Mouse (Mus musculus): ENCODE measurements around the gene Prox2. TPM values are rescaled to one million over a fixed set of nuclear protein-coding genes. Genes with fewer than 3 reads are reported as not detected.

Prox2 gene
- polyA plus RNA-seq, 1 experiment from 2014 or later: 2.0 TPM

- WGBS: 86% methylated on average over 8 of the region's 8 CpGs
- Histone ChIP-seq H3K4me3 (no peak overlapping the region), H3K36me3 (no peaks in the 10 kb centered on the region), H3K9ac (no peak overlapping the region), H3K4me1 (replicated peaks) (peaks cover 23% of the 10 kb centered on the region), H3K4me2 (no peak overlapping the region), H3K27me3 (no peaks in the 10 kb centered on the region), H3K9me3 (no peaks in the 10 kb centered on the region), H3K27ac (no peak overlapping the region)
- no peak for ATAC-seq (ENCODE audit: low FRiP score)
Measured at GRCm38 (mm10) chr12:85104789-85105188, 5.8 kb downstream of the Prox2 start.

- H3K9me3 ChIP-seq: no peaks in the 10 kb centered on the region
- H3K4me3 ChIP-seq: no peak overlapping the region
- no peaks in the 10 kb centered on the region for H3K36me3 ChIP-seq
- no peak overlapping the region for H3K4me2 ChIP-seq
- no peak for ATAC-seq (ENCODE audit: low FRiP score)
- peaks cover 17% of the 10 kb centered on the region; the same call in 1 of the 2 replicates for H3K4me1 ChIP-seq (replicated peaks)
- no peaks in the 10 kb centered on the region for H3K27me3 ChIP-seq
- H3K27ac ChIP-seq: no peak overlapping the region
- H3K9ac ChIP-seq: no peak overlapping the region
- WGBS: 81% methylated on average over 8 of the region's 8 CpGs
Measured at GRCm38 (mm10) chr12:85103096-85103495, 7.5 kb downstream of the Prox2 start.

GRCm38 (mm10) chr12:85101521-85102106 is 8.9 kb downstream of the Prox2 start:
- no peaks in the 10 kb centered on the region for H3K27me3 ChIP-seq
- no peak overlapping the region for H3K27ac ChIP-seq
- WGBS: 79% methylated on average over 5 of the region's 5 CpGs
- H3K4me2 ChIP-seq: no peak overlapping the region
- no peaks in the 10 kb centered on the region for H3K9me3 ChIP-seq
- ATAC-seq (ENCODE audit: low FRiP score): no peak
- H3K9ac ChIP-seq: no peak overlapping the region
- H3K36me3 ChIP-seq: no peaks in the 10 kb centered on the region
- peaks cover 16% of the 10 kb centered on the region; the same call in 1 of the 2 replicates for H3K4me1 ChIP-seq (replicated peaks)
- H3K4me3 ChIP-seq: no peak overlapping the region

GRCm38 (mm10) chr12:85101001-85101400 is 9.6 kb downstream of the Prox2 start:
- no peak overlapping the region for H3K4me3 ChIP-seq
- H3K4me1 ChIP-seq (replicated peaks): peaks cover 11% of the 10 kb centered on the region; the same call in 1 of the 2 replicates
- no peak overlapping the region for H3K4me2 ChIP-seq
- no peaks in the 10 kb centered on the region for H3K27me3 ChIP-seq
- H3K9ac ChIP-seq: 0 out of 2 replicates have a peak overlapping the region, but pooled peaks have one; percentile 16
- ATAC-seq (ENCODE audit: low FRiP score): no peak
- no peak overlapping the region; the same call in 1 of the 2 replicates for H3K27ac ChIP-seq
- no peaks in the 10 kb centered on the region for H3K36me3 ChIP-seq
- no peaks in the 10 kb centered on the region for H3K9me3 ChIP-seq
- 61% methylated on average over 14 of the region's 14 CpGs for WGBS

- Histone ChIP-seq H3K4me3 (no peak overlapping the region), H3K27ac (no peak overlapping the region), H3K4me1 (replicated peaks) (peaks cover 16% of the 10 kb centered on the region), H3K36me3 (no peaks in the 10 kb centered on the region), H3K9ac (no peak overlapping the region), H3K27me3 (no peaks in the 10 kb centered on the region), H3K4me2 (no peak overlapping the region), H3K9me3 (no peaks in the 10 kb centered on the region)
- 89% methylated on average over 7 of the region's 7 CpGs for WGBS
- no peak for ATAC-seq (ENCODE audit: low FRiP score)
Measured at GRCm38 (mm10) chr12:85095859-85096258, 14.7 kb downstream of the Prox2 start.

GRCm38 (mm10) chr12:85095146-85095545 is 15.4 kb downstream of the Prox2 start:
- WGBS: 86% methylated on average over 11 of the region's 11 CpGs
- Histone ChIP-seq H3K4me3 (no peak overlapping the region), H3K9me3 (no peaks in the 10 kb centered on the region), H3K4me1 (replicated peaks) (peaks cover 12% of the 10 kb centered on the region), H3K36me3 (0 out of 2 replicates have a peak, but pooled peaks cover 3% of the 10 kb centered on the region), H3K27ac (no peak overlapping the region), H3K27me3 (no peaks in the 10 kb centered on the region), H3K4me2 (no peak overlapping the region), H3K9ac (no peak overlapping the region)
- no peak for ATAC-seq (ENCODE audit: low FRiP score)

- H3K27me3 ChIP-seq: no peaks in the 10 kb centered on the region
- no peak overlapping the region for H3K9ac ChIP-seq
- H3K27ac ChIP-seq: peak overlapping the region; percentile 48; the same call in 1 of the 2 replicates
- 72% methylated on average over 10 of the region's 10 CpGs for WGBS
- H3K4me3 ChIP-seq: no peak overlapping the region
- H3K36me3 ChIP-seq: peaks cover 5% of the 10 kb centered on the region; the same call in 1 of the 2 replicates
- H3K4me1 ChIP-seq (replicated peaks): peaks cover 12% of the 10 kb centered on the region
- no peak; the same call in 1 of the 2 replicates for ATAC-seq (ENCODE audit: low FRiP score)
- no peaks in the 10 kb centered on the region for H3K9me3 ChIP-seq
- H3K4me2 ChIP-seq: no peak overlapping the region
Measured at GRCm38 (mm10) chr12:85094706-85095105, 15.9 kb downstream of the Prox2 start.

- WGBS: 37% methylated on average over 14 of the region's 14 CpGs
Measured at GRCm38 (mm10) chr12:85094010-85094409, 16.5 kb downstream of the Prox2 start.

GRCm38 (mm10) chr12:85092214-85092613 is 18.3 kb downstream of the Prox2 start:
- no peaks in the 10 kb centered on the region for H3K27me3 ChIP-seq
- no peak overlapping the region for H3K4me3 ChIP-seq
- no peak overlapping the region for H3K27ac ChIP-seq
- H3K9ac ChIP-seq: no peak overlapping the region
- peaks cover 12% of the 10 kb centered on the region for H3K4me1 ChIP-seq (replicated peaks)
- no peak overlapping the region for H3K4me2 ChIP-seq
- H3K9me3 ChIP-seq: no peaks in the 10 kb centered on the region
- H3K36me3 ChIP-seq: peaks cover 30% of the 10 kb centered on the region
- no peak for ATAC-seq (ENCODE audit: low FRiP score)
- 10% methylated on average over 3 of the region's 3 CpGs for WGBS

More at GRCm38 (mm10) chr12:85094010-85094409, 16.5 kb downstream of the Prox2 start:
- Histone ChIP-seq H3K4me3 (no peak overlapping the region), H3K9ac (no peak overlapping the region), H3K27me3 (no peaks in the 10 kb centered on the region), H3K36me3 (peaks cover 12% of the 10 kb centered on the region), H3K4me2 (no peak overlapping the region), H3K27ac (peak overlapping the region; percentile 48; the same call in 1 of the 2 replicates), H3K4me1 (replicated peaks) (peaks cover 12% of the 10 kb centered on the region), H3K9me3 (no peaks in the 10 kb centered on the region)
- no peak for ATAC-seq (ENCODE audit: low FRiP score)

GRCm38 (mm10) chr12:85091190-85091589 is 19.4 kb downstream of the Prox2 start:
- Histone ChIP-seq H3K9me3 (no peaks in the 10 kb centered on the region), H3K9ac (no peak overlapping the region), H3K27me3 (no peaks in the 10 kb centered on the region), H3K36me3 (peaks cover 35% of the 10 kb centered on the region), H3K4me1 (replicated peaks) (peaks cover 12% of the 10 kb centered on the region), H3K4me2 (no peak overlapping the region), H3K4me3 (no peak overlapping the region), H3K27ac (no peak overlapping the region)
- WGBS: 94% methylated on average over 3 of the region's 3 CpGs
- no peak for ATAC-seq (ENCODE audit: low FRiP score)

- Histone ChIP-seq H3K9ac (no peak overlapping the region), H3K4me1 (replicated peaks) (no peaks in the 10 kb centered on the region), H3K4me2 (no peak overlapping the region), H3K9me3 (no peaks in the 10 kb centered on the region), H3K27ac (no peak overlapping the region), H3K36me3 (peaks cover 35% of the 10 kb centered on the region), H3K4me3 (no peak overlapping the region), H3K27me3 (no peaks in the 10 kb centered on the region)
- ATAC-seq (ENCODE audit: low FRiP score): no peak
- WGBS: 94% methylated on average over 12 of the region's 12 CpGs
Measured at GRCm38 (mm10) chr12:85087845-85088244, 22.7 kb downstream of the Prox2 start.

GRCm38 (mm10) chr12:85084941-85085340 is 25.6 kb downstream of the Prox2 start:
- H3K27ac ChIP-seq: no peak overlapping the region
- no peaks in the 10 kb centered on the region for H3K9me3 ChIP-seq
- H3K4me2 ChIP-seq: no peak overlapping the region
- WGBS: 89% methylated on average over 4 of the region's 4 CpGs
- ATAC-seq (ENCODE audit: low FRiP score): no peak
- no peaks in the 10 kb centered on the region for H3K27me3 ChIP-seq
- no peaks in the 10 kb centered on the region for H3K4me1 ChIP-seq (replicated peaks)
- peaks cover 32% of the 10 kb centered on the region for H3K36me3 ChIP-seq
- H3K4me3 ChIP-seq: no peak overlapping the region
- H3K9ac ChIP-seq: no peak overlapping the region

GRCm38 (mm10) chr12:85084257-85084656 is 26.3 kb downstream of the Prox2 start:
- H3K4me1 ChIP-seq (replicated peaks): no peaks in the 10 kb centered on the region
- no peaks in the 10 kb centered on the region for H3K27me3 ChIP-seq
- no peak overlapping the region for H3K9ac ChIP-seq
- H3K4me2 ChIP-seq: no peak overlapping the region
- H3K9me3 ChIP-seq: no peaks in the 10 kb centered on the region
- no peak for ATAC-seq (ENCODE audit: low FRiP score)
- H3K4me3 ChIP-seq: no peak overlapping the region
- H3K36me3 ChIP-seq: peaks cover 26% of the 10 kb centered on the region
- H3K27ac ChIP-seq: no peak overlapping the region
- WGBS: 83% methylated on average over 2 of the region's 2 CpGs

All from hindbrain, embryonic 13.5 days (tissue).